Mouse (Mus musculus): ENCODE data around the gene Grb2.

- TF ChIP-seq CTCF (IDR thresholded peaks at IDR 0.05; ENCODE audit: extremely low read depth, insufficient read depth, insufficient read length, insufficient replicate concordance) (no peak), POLR2A (IDR thresholded peaks at IDR 0.05; ENCODE audit: low read depth, low read length) (no peak)
These were observed 11.3 kb downstream of the Grb2 start for GRCm38 (mm10) chr11:115697091-115697490.

Measured in spleen, adult 2 months (tissue).